Mouse (Mus musculus) liver, embryonic 18 days (tissue): ENCODE data around the gene Dbt. TPM values are rescaled to one million over a fixed set of nuclear protein-coding genes. Genes with fewer than 3 reads are reported as not detected.

Experiments used
- polyA plus RNA-seq: library from polyadenylated mRNA; depleted of rRNA; stranded (reverse); fragments of >200 nt; gene quantifications from 2 replicates; pipeline ENCODE4 v1.2.3, GENCODE M21; 2012; rRNA removed

The Dbt gene
- 25.1 and 28.8 TPM in 2 replicates for polyA plus RNA-seq

GRCm38 (mm10) chr3:116512904-116513716, at the start of gene Dbt:
TSS of gene Dbt (plus strand) at chr3:116513070.

GRCm38 (mm10) chr3:116507772-116508351, 5.0 kb upstream of the Dbt start, which contains the start of gene Rtca:
TSS of gene Rtca (minus strand) at chr3:116508208.

GRCm38 (mm10) chr3:116562408-116563094, 49.7 kb downstream of the Dbt start, which contains the start of gene Lrrc39:
TSS of gene Lrrc39 (plus strand) at chr3:116562973.

GRCm38 (mm10) chr3:116594728-116595602, 82.1 kb downstream of the Dbt start, which contains the start of gene Sass6:
TSS of gene Sass6 (plus strand) at chr3:116594982.

Other genes starting within 250 kb of the Dbt start
- gene Cdc14a, start 89.0 kb upstream of the Dbt start, polyA plus RNA-seq = 1.5 and 2.0 TPM in 2 replicates
- 13.5 and 13.7 TPM in 2 replicates for gene Rtca, start 4.9 kb upstream of the Dbt start, polyA plus RNA-seq
- gene Lrrc39, start 49.9 kb downstream of the Dbt start, polyA plus RNA-seq = 2.0 and 2.1 TPM in 2 replicates
- gene Sass6, start 81.9 kb downstream of the Dbt start, polyA plus RNA-seq = 4.7 and 4.8 TPM in 2 replicates
- 6.9 and 7.7 TPM in 2 replicates for gene Trmt13, start 101.5 kb downstream of the Dbt start, polyA plus RNA-seq
- gene Mfsd14a, start 149.6 kb downstream of the Dbt start, polyA plus RNA-seq = 19.7 and 19.8 TPM in 2 replicates
- 0.07 TPM in 1 of 2 replicates, not detected in the other for gene Gm43191, start 168.2 kb downstream of the Dbt start, polyA plus RNA-seq
- gene Slc35a3, start 199.8 kb downstream of the Dbt start, polyA plus RNA-seq = 6.6 and 7.2 TPM in 2 replicates